8 mouse cellular contexts compared by ENCODE assay signal in the genomic region with DNA sequence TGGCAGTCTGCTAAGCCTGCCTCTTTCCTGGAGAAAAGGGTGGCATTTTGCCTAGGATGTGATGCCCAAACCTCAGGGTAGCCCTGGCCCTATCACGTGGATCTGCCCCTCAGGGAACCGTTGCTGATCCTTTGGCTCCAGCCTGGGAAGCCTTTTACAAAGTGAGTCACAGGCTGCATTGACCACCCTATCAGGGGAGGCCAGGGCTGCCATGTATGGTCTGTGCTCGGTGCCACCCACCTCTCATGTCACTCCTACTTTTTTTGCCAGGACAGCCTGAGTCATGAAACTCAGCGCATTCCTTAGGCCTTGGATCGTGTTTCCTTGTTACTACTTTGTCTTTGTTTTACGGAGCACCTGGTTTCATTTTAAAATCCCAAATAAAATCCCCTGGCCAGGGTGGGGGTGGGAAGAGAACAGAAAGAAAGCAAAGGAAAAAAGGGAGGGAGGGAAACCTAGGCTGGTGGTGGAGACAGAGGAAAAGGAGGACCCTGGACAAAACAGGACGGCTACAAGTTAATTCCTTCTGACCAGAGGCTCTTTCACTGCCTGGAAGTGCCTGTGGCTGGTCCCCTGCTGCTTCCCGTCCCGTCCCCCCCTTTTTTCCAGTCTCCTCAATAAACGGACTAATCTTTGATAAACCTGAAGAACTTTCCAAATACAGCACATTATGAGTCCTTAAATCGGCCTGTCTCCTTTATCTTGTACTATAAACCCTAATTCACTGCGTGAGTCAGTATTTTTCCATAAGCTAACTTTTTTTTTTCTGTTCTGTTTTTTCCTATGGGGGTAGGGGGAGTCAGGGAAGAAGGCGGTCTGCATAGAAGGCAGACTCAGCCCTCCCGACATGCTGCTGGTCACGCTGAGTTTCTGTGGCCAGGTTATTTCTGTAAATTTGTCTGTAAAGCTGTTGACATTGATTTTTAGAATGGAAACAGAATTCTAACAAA. TPM values are rescaled to one million over a fixed set of nuclear protein-coding genes. Genes with fewer than 3 reads are reported as not detected.
DNase-seq lines count a peak whose midpoint lies in the region; ATAC-seq and TF ChIP-seq lines count a peak whose summit lies in the region.
"Had no signal": no experiment of that assay in that cellular context is flagged by ENCODE, and none has a peak within 500 bp of the region (broad histone marks: within the 10 kb centered on the region; RNA-seq: fewer than 3 reads in every experiment).

No protein-coding gene starts in this region.

- peak; percentile 73 for ATAC-seq in embryonic facial prominence, embryonic 13.5 days (ENCODE audit: insufficient number of reproducible peaks, insufficient read depth, low FRiP score, low TSS enrichment, low read depth)
- peak; percentile 85 for ATAC-seq in heart, embryonic 14.5 days (ENCODE audit: insufficient number of reproducible peaks, insufficient read depth, low FRiP score, low read depth)
- ATAC-seq in kidney, embryonic 16.5 days (ENCODE audit: low FRiP score, low TSS enrichment), result peak; percentile 86
- ATAC-seq in megakaryocyte progenitor cell, adult 5-6 weeks (replicated peaks; ENCODE audit: poor library complexity), result peak; percentile 10; the same call in 1 of the 2 replicates

- no peak for TF ChIP-seq CTCF in brain, embryonic 14.5 days (IDR thresholded peaks at IDR 0.05; ENCODE audit: borderline replicate concordance, extremely low read depth, insufficient read depth, insufficient read length)

- WGBS in embryonic facial prominence, embryonic 13.5 days, result 3% methylated on average over 15 of the region's 15 CpGs
- WGBS in heart, embryonic 14.5 days, result 12% methylated on average over 15 of the region's 15 CpGs
- WGBS in kidney, embryonic 16.5 days, result 14% methylated on average over 15 of the region's 15 CpGs

- peak; percentile 83 for DNase-seq in brain, embryonic 14.5 days (ENCODE audit: low read depth)
- no peak for DNase-seq in thymus, postnatal 10 days (ENCODE audit: low spot score in 2 of 2)
- no peak for DNase-seq in frontal cortex, postnatal 25 days (ENCODE audit: low spot score in 2 of 2)

- H3K27ac ChIP-seq in embryonic facial prominence, embryonic 13.5 days, result peak overlapping the region; percentile 97
- H3K27ac ChIP-seq in heart, embryonic 14.5 days (replicated peaks in 1 of 2; ENCODE audit: control insufficient read depth in 1 of 2, insufficient read depth in 1 of 2, low read depth in 2 of 2, low read length in 2 of 2), result peak overlapping the region; percentile 87 to 93
- H3K27ac ChIP-seq in kidney, embryonic 16.5 days (ENCODE audit: low read length), result peak overlapping the region; percentile 87

- no peaks in the 10 kb centered on the region for H3K9me3 ChIP-seq in embryonic facial prominence, embryonic 13.5 days
- H3K9me3 ChIP-seq in heart, embryonic 14.5 days (ENCODE audit: control insufficient read depth, low read length), result no peaks in the 10 kb centered on the region
- H3K9me3 ChIP-seq in kidney, embryonic 16.5 days (ENCODE audit: low read length), result no peaks in the 10 kb centered on the region

- H3K27me3 ChIP-seq in embryonic facial prominence, embryonic 13.5 days, result no peaks in the 10 kb centered on the region
- H3K27me3 ChIP-seq in heart, embryonic 14.5 days (ENCODE audit: control insufficient read depth, insufficient read depth, low read length), result no peaks in the 10 kb centered on the region
- H3K27me3 ChIP-seq in kidney, embryonic 16.5 days (ENCODE audit: insufficient read depth, low read length), result no peaks in the 10 kb centered on the region

- H3K36me3 ChIP-seq in embryonic facial prominence, embryonic 13.5 days, result no peaks in the 10 kb centered on the region
- no peaks in the 10 kb centered on the region for H3K36me3 ChIP-seq in heart, embryonic 14.5 days (ENCODE audit: control insufficient read depth, insufficient read depth, low read length)
- H3K36me3 ChIP-seq in kidney, embryonic 16.5 days (ENCODE audit: insufficient read depth, low read length), result no peaks in the 10 kb centered on the region

- peaks cover 53% of the 10 kb centered on the region for H3K4me1 ChIP-seq in embryonic facial prominence, embryonic 13.5 days
- peaks cover 32 to 36% of the 10 kb centered on the region in 2 experiments for H3K4me1 ChIP-seq in heart, embryonic 14.5 days (ENCODE audit: control insufficient read depth in 2 of 2, insufficient read depth in 2 of 2, low read length in 2 of 2)
- H3K4me1 ChIP-seq in kidney, embryonic 16.5 days (ENCODE audit: insufficient read depth, low read length), result peaks cover 24% of the 10 kb centered on the region

- H3K4me3 ChIP-seq in embryonic facial prominence, embryonic 13.5 days, result peak overlapping the region; percentile 27
- peak overlapping the region in 1 of 2 experiments; percentile 4; a peak in 1 of 4 replicates for H3K4me3 ChIP-seq in heart, embryonic 14.5 days (ENCODE audit: control insufficient read depth in 1 of 2, insufficient read depth in 1 of 2, low read depth in 1 of 2, low read length in 2 of 2)
- 0 out of 2 replicates have a peak overlapping the region, but pooled peaks have one; percentile 13 for H3K4me3 ChIP-seq in kidney, embryonic 16.5 days (ENCODE audit: low read length)

- H3K9ac ChIP-seq in embryonic facial prominence, embryonic 13.5 days, result peak overlapping the region; percentile 69
- peak overlapping the region; percentile 69 for H3K9ac ChIP-seq in heart, embryonic 14.5 days (ENCODE audit: low read length)
- peak overlapping the region; percentile 62 for H3K9ac ChIP-seq in kidney, embryonic 16.5 days (replicated peaks; ENCODE audit: low read length)

- no peak for TF ChIP-seq POLR2A in brain, embryonic 14.5 days (IDR thresholded peaks at IDR 0.05; ENCODE audit: borderline replicate concordance, extremely low read depth, insufficient read depth, insufficient read length, poor library complexity, severe bottlenecking)

- H3K4me2 ChIP-seq in embryonic facial prominence, embryonic 13.5 days, result peak overlapping the region; percentile 61
- peak overlapping the region; percentile 61 for H3K4me2 ChIP-seq in heart, embryonic 14.5 days (ENCODE audit: low read length)
- H3K4me2 ChIP-seq in kidney, embryonic 16.5 days (replicated peaks; ENCODE audit: low read depth, low read length), result peak overlapping the region; percentile 54

RNA-seq across cellular contexts. Expression of gene 1700011L22Rik, which starts 39.4 kb away (rescaled TPM):
- not detected in 2 replicates for polyA plus RNA-seq in brain, embryonic 14.5 days (2012; rRNA removed)
- not detected in 2 replicates for polyA plus RNA-seq in embryonic facial prominence, embryonic 13.5 days (2015; fragmentation: Nextera tagmentation; extraction: Ambion mirVana)
- not detected in 2 replicates for polyA plus RNA-seq in heart, embryonic 14.5 days (2014; fragmentation: Nextera tagmentation; extraction: Ambion mirVana)
- not detected in 2 replicates for polyA plus RNA-seq in kidney, embryonic 16.5 days (2015; fragmentation: Nextera tagmentation; extraction: Ambion mirVana)
- not detected in 2 replicates for total RNA-seq in megakaryocyte progenitor cell, adult 5-6 weeks (2015)
- not detected in 2 replicates for total RNA-seq in megakaryocyte progenitor cell, adult 5-6 weeks (2017)
- total RNA-seq: gastrocnemius, postnatal 4 days had no signal

Comparison
In these comparisons a context has a peak if more than half of its experiments do, and no peak if none do; other contexts are left out.
1. ATAC-seq: peak in every context shown above with its lines; median percentile 86 in kidney, embryonic 16.5 days; 85 in heart, embryonic 14.5 days; 73 in embryonic facial prominence, embryonic 13.5 days; 10 in megakaryocyte progenitor cell, adult 5-6 weeks.